Comparison of ENCODE assay signal across 21 mouse cellular contexts in the genomic region with DNA sequence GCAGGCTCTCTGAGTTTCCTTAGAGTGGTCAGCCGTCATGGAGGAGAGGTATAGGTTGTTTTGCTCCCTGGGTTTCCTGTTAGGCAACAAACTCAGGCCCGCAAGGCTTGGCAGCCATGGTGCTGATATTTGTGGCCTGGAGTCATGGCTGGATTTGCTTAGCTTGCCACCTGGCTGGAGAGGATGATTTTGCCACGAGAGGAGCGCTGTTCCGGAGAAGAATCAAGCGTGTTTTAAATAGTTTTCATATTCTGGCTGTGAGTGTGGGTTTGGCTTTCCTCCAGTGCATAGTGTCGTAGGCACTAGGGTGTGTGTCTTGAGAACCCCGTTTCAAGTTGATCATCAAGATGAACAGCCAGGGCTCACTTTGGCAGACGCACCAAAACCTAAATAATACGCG. TPM values are rescaled to one million over a fixed set of nuclear protein-coding genes. Genes with fewer than 3 reads are reported as not detected.
A peak's percentile ranks its signal among the peaks of the same experiment; 100 is the strongest.
DNase-seq lines count a peak whose midpoint lies in the region; ATAC-seq and TF ChIP-seq lines count a peak whose summit lies in the region.
"Had no signal": no experiment of that assay in that cellular context is flagged by ENCODE, and none has a peak within 500 bp of the region (broad histone marks: within the 10 kb centered on the region; RNA-seq: fewer than 3 reads in every experiment).

No protein-coding gene starts in this region.

- peak; percentile 19; the same call in 1 of the 2 replicates for TF ChIP-seq CTCF in lung, postnatal 0 days (IDR thresholded peaks at IDR 0.05)
- TF ChIP-seq CTCF in Patski (IDR thresholded peaks at IDR 0.05) = no peak

- H3K27ac ChIP-seq in forebrain, embryonic 10.5 days = no peak overlapping the region
- H3K27ac ChIP-seq in forebrain, embryonic 14.5 days (ENCODE audit: low read depth, low read length) = no peak overlapping the region
- H3K27ac ChIP-seq in lung, postnatal 0 days (ENCODE audit: low read length) = no peak overlapping the region
- no peak overlapping the region for H3K27ac ChIP-seq in midbrain, embryonic 15.5 days
- H3K27ac ChIP-seq: heart, embryonic 15.5 days; hindbrain, embryonic 13.5 days; limb, embryonic 13.5 days; neural tube, embryonic 13.5 days had no signal

- peak; percentile 11; the same call in 1 of the 2 replicates for TF ChIP-seq EP300 in lung, postnatal 0 days (IDR thresholded peaks at IDR 0.05)

- no peak overlapping the region for H3K9ac ChIP-seq in forebrain, embryonic 14.5 days (ENCODE audit: low read length)
- no peak overlapping the region for H3K9ac ChIP-seq in lung, postnatal 0 days (replicated peaks; ENCODE audit: low read depth)
- no peak overlapping the region for H3K9ac ChIP-seq in midbrain, embryonic 15.5 days
- H3K9ac ChIP-seq: heart, embryonic 15.5 days; hindbrain, embryonic 13.5 days; limb, embryonic 13.5 days; neural tube, embryonic 13.5 days had no signal

- H3K27me3 ChIP-seq in forebrain, embryonic 10.5 days (ENCODE audit: poor library complexity, severe bottlenecking) = peaks cover 89% of the 10 kb centered on the region
- peaks cover 50% of the 10 kb centered on the region for H3K27me3 ChIP-seq in forebrain, embryonic 14.5 days (replicated peaks; ENCODE audit: control insufficient read depth, insufficient read depth, low read length)
- H3K27me3 ChIP-seq in lung, postnatal 0 days (replicated peaks; ENCODE audit: insufficient read depth, low read length) = peaks cover 41% of the 10 kb centered on the region; the same call in 1 of the 2 replicates
- no peaks in the 10 kb centered on the region for H3K27me3 ChIP-seq in Patski
- peaks cover 69% of the 10 kb centered on the region for H3K27me3 ChIP-seq in midbrain, embryonic 15.5 days (replicated peaks)

- H3K4me2 ChIP-seq in forebrain, embryonic 14.5 days (ENCODE audit: low read length) = no peak overlapping the region
- H3K4me2 ChIP-seq in lung, postnatal 0 days (replicated peaks; ENCODE audit: low read depth, low read length) = no peak overlapping the region
- no peak overlapping the region for H3K4me2 ChIP-seq in midbrain, embryonic 15.5 days
- H3K4me2 ChIP-seq: heart, embryonic 15.5 days; hindbrain, embryonic 13.5 days; limb, embryonic 13.5 days; liver, embryonic 11.5 days; midbrain, embryonic 11.5 days; neural tube, embryonic 13.5 days had no signal

- CTCF ChIA-PET in Patski (lab: Charles Lee) = interaction anchor here (0.9 to 4.8 kb wide), 11 partner anchors 9 to 231 kb away, joined by 3 to 30 read pairs (median 5); no protein-coding TSS in a partner anchor

- POLR2A ChIA-PET in Patski (lab: Charles Lee) = interaction anchor here (0.8 to 2.4 kb wide), 4 partner anchors 34 to 198 kb away, joined by 3 to 11 read pairs (median 4); no protein-coding TSS in a partner anchor

- WGBS in forebrain, embryonic 10.5 days = 74% methylated on average over 11 of the region's 11 CpGs
- 69% methylated on average over 11 of the region's 11 CpGs for WGBS in forebrain, embryonic 14.5 days
- WGBS in lung, postnatal 0 days = 29% methylated on average over 11 of the region's 11 CpGs
- WGBS in midbrain, embryonic 15.5 days = 73% methylated on average over 11 of the region's 11 CpGs

- peak; percentile 13 for DNase-seq in forebrain, embryonic 10.5 days (ENCODE audit: extremely low spot score, low spot score)
- no peak for DNase-seq in forebrain, embryonic 14.5 days (ENCODE audit: low spot score)
- no peak for DNase-seq in lung, postnatal 0 days (ENCODE audit: low spot score)
- no peak for DNase-seq in lung, postnatal 14 days
- peak; percentile 88 for DNase-seq in Patski (ENCODE audit: low read depth, low spot score)
- no peak for DNase-seq in kidney, adult 11 months
- DNase-seq: B cell, adult 2 months; cerebellum, adult 11 months; cerebellum, adult 9-11 months; layer of hippocampus, adult 9-11 months; thymus, adult 2 months; thymus, postnatal 36 days had no signal

- H3K4me3 ChIP-seq in forebrain, embryonic 10.5 days = no peak overlapping the region
- no peak overlapping the region for H3K4me3 ChIP-seq in forebrain, embryonic 14.5 days (ENCODE audit: low read depth, low read length)
- no peak overlapping the region for H3K4me3 ChIP-seq in lung, postnatal 0 days (ENCODE audit: low read depth, low read length)
- H3K4me3 ChIP-seq in midbrain, embryonic 15.5 days = no peak overlapping the region
- H3K4me3 ChIP-seq: heart, embryonic 15.5 days; hindbrain, embryonic 13.5 days; limb, embryonic 13.5 days; neural tube, embryonic 13.5 days had no signal

- peaks cover 41% of the 10 kb centered on the region for H3K4me1 ChIP-seq in forebrain, embryonic 10.5 days
- peaks cover 9% of the 10 kb centered on the region for H3K4me1 ChIP-seq in forebrain, embryonic 14.5 days (ENCODE audit: control insufficient read depth, insufficient read depth, low read length)
- H3K4me1 ChIP-seq in lung, postnatal 0 days (ENCODE audit: insufficient read depth, low read depth, low read length) = no peaks in the 10 kb centered on the region; the same call in 1 of the 2 replicates
- H3K4me1 ChIP-seq in midbrain, embryonic 15.5 days = peaks cover 15% of the 10 kb centered on the region

- H3K9me3 ChIP-seq in forebrain, embryonic 10.5 days = no peaks in the 10 kb centered on the region
- no peaks in the 10 kb centered on the region for H3K9me3 ChIP-seq in forebrain, embryonic 14.5 days (replicated peaks; ENCODE audit: control insufficient read depth, low read length)
- no peaks in the 10 kb centered on the region for H3K9me3 ChIP-seq in lung, postnatal 0 days (ENCODE audit: low read length)
- no peaks in the 10 kb centered on the region for H3K9me3 ChIP-seq in midbrain, embryonic 15.5 days
- H3K9me3 ChIP-seq: heart, embryonic 15.5 days; hindbrain, embryonic 13.5 days; limb, embryonic 13.5 days; neural tube, embryonic 13.5 days had no signal

- no peak for ATAC-seq in forebrain, embryonic 14.5 days
- no peak for ATAC-seq in lung, postnatal 0 days
- ATAC-seq in Patski = peak; percentile 56
- ATAC-seq in midbrain, embryonic 15.5 days (replicated peaks) = no peak
- ATAC-seq: forebrain, embryonic 16.5 days; intestine, embryonic 16.5 days had no signal

- no peaks in the 10 kb centered on the region for H3K36me3 ChIP-seq in forebrain, embryonic 10.5 days (replicated peaks)
- H3K36me3 ChIP-seq in forebrain, embryonic 14.5 days (ENCODE audit: control insufficient read depth, insufficient read depth, low read length) = no peaks in the 10 kb centered on the region
- H3K36me3 ChIP-seq in lung, postnatal 0 days (ENCODE audit: insufficient read depth, low read length) = no peaks in the 10 kb centered on the region
- H3K36me3 ChIP-seq in midbrain, embryonic 15.5 days (replicated peaks) = no peaks in the 10 kb centered on the region
- H3K36me3 ChIP-seq: heart, embryonic 15.5 days; hindbrain, embryonic 13.5 days; limb, embryonic 13.5 days; neural tube, embryonic 13.5 days had no signal

- in situ Hi-C loops in Patski (cut with MboI; ENCODE audit: low pct_unique_long_range_greater_than_20kb) = loop anchor here (10.0 kb wide), 1 partner anchor 143 kb away; a partner anchor contains a TSS

RNA-seq across cellular contexts. Expression of a gene that starts 6.3 kb away (rescaled TPM):
- 1.2 and 1.3 TPM in 2 replicates for polyA plus RNA-seq in forebrain, embryonic 10.5 days (2016; fragmentation: Nextera tagmentation; extraction: Ambion mirVana)
- polyA plus RNA-seq in forebrain, embryonic 14.5 days (2014; fragmentation: Nextera tagmentation; extraction: Ambion mirVana) = 0.85 and 1.3 TPM in 2 replicates
- polyA plus RNA-seq in lung, postnatal 0 days (2015; fragmentation: Nextera tagmentation; extraction: Ambion mirVana) = 1.3 and 2.0 TPM in 2 replicates
- polyA plus RNA-seq in Patski (2021) = 61.3 TPM
- 0.56 and 1.1 TPM in 2 replicates for polyA plus RNA-seq in midbrain, embryonic 15.5 days (2015; fragmentation: Nextera tagmentation; extraction: Ambion mirVana)

Comparison
In these comparisons a context has a peak if more than half of its experiments do, and no peak if none do; other contexts are left out.
1. DNase-seq: peak in forebrain, embryonic 10.5 days (single experiment) and Patski (single experiment); none in forebrain, embryonic 14.5 days (single experiment), lung, postnatal 0 days (single experiment), lung, postnatal 14 days (single experiment) and kidney, adult 11 months (single experiment).
2. RNA of a gene that starts 6.3 kb away (polyA plus RNA-seq): 61.3 TPM in Patski (single experiment); 1.3 to 2.0 TPM in lung, postnatal 0 days, 1.2 to 1.3 TPM in forebrain, embryonic 10.5 days, 0.85 to 1.3 TPM in forebrain, embryonic 14.5 days and 0.56 to 1.1 TPM in midbrain, embryonic 15.5 days; every median in the first group is over 10 times any median in the second.